Mouse (Mus musculus): ENCODE measurements around the gene Strada. TPM values are rescaled to one million over a fixed set of nuclear protein-coding genes. Genes with fewer than 3 reads are reported as not detected.

Gene Strada
- polyA plus RNA-seq, 1 experiment from 2014 or later: 24.3 TPM

DNA sequence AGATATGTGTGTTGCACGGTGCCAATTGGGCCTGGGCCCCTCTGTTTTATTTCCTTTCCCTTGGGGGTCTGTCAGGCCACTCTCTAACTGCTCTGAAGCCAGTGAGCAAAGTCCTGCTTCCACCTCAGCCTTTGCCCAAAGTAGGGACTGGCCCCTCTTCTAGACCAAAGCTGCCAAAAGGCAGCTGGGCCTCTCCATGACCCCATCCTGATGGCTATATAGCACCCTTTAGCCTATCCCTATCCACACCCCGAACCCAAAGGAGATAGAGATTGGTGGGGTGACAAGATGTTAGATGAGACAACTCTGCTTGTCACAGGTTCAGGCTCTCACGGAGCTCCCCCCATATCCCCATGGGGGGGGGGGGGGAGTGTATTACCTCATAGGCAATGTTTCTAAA is 46.2 kb downstream of the Strada start:
- ATAC-seq (replicated peaks; ENCODE audit: low FRiP score): no peak
- Histone ChIP-seq H3K9me3 (ENCODE audit: control insufficient read depth, low read length) (no peaks in the 10 kb centered on the region), H3K4me1 (replicated peaks; ENCODE audit: control insufficient read depth, insufficient read depth, low read length) (peaks cover 18% of the 10 kb centered on the region), H3K27me3 (replicated peaks; ENCODE audit: control insufficient read depth, insufficient read depth, low read length) (no peaks in the 10 kb centered on the region), H3K4me3 (ENCODE audit: low read depth, low read length) (no peak overlapping the region), H3K4me2 (no peak overlapping the region), H3K36me3 (ENCODE audit: control insufficient read depth, insufficient read depth, low read length) (peaks cover 21% of the 10 kb centered on the region), H3K9ac (ENCODE audit: low read depth, low read length) (no peak overlapping the region), H3K27ac (ENCODE audit: low read depth, low read length) (no peak overlapping the region)
- 59% methylated on average over 3 of the region's 3 CpGs for WGBS
- no peak for DNase-seq (ENCODE audit: low spot score)

DNA sequence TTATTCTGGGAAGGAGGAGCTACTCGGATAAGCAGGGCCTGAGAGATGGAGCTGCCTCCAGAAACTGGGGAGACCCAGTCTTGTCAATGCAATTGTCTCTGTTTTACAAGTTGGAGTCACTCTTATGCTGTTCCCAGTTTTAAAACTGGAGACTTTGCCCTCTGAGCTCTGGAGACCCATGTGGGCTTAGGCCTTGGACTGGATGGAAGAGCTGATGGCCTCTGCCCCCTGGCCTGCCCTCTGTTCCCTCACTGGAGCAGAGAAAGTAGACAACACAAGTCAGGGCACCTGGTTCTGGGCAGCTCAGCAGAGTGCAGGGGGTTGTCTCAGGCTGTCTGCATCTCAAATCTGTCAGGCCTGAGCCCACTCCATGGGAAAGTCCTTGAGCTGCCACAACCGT is 47.2 kb downstream of the Strada start:
- Histone ChIP-seq H3K4me1 (replicated peaks; ENCODE audit: control insufficient read depth, insufficient read depth, low read length) (peaks cover 18% of the 10 kb centered on the region), H3K36me3 (ENCODE audit: control insufficient read depth, insufficient read depth, low read length) (peaks cover 24% of the 10 kb centered on the region), H3K4me3 (ENCODE audit: low read depth, low read length) (no peak overlapping the region), H3K9me3 (ENCODE audit: control insufficient read depth, low read length) (no peaks in the 10 kb centered on the region), H3K27ac (ENCODE audit: low read depth, low read length) (no peak overlapping the region; the same call in 1 of the 2 replicates), H3K27me3 (replicated peaks; ENCODE audit: control insufficient read depth, insufficient read depth, low read length) (no peaks in the 10 kb centered on the region), H3K4me2 (no peak overlapping the region), H3K9ac (ENCODE audit: low read depth, low read length) (no peak overlapping the region)
- 81% methylated on average over 2 of the region's 2 CpGs for WGBS
- 0 out of 2 replicates have a peak, but pooled peaks have one; percentile 14 for ATAC-seq (replicated peaks; ENCODE audit: low FRiP score)
- DNase-seq (ENCODE audit: low spot score): no peak

- Histone ChIP-seq H3K4me1 (replicated peaks; ENCODE audit: control insufficient read depth, insufficient read depth, low read length) (peaks cover 14% of the 10 kb centered on the region), H3K9me3 (ENCODE audit: control insufficient read depth, low read length) (no peaks in the 10 kb centered on the region), H3K27me3 (replicated peaks; ENCODE audit: control insufficient read depth, insufficient read depth, low read length) (no peaks in the 10 kb centered on the region), H3K4me3 (ENCODE audit: low read depth, low read length) (no peak overlapping the region), H3K4me2 (no peak overlapping the region), H3K27ac (ENCODE audit: low read depth, low read length) (no peak overlapping the region), H3K9ac (ENCODE audit: low read depth, low read length) (no peak overlapping the region), H3K36me3 (ENCODE audit: control insufficient read depth, insufficient read depth, low read length) (peaks cover 29% of the 10 kb centered on the region)
- 76% methylated on average over 5 of the region's 5 CpGs for WGBS
- DNase-seq (ENCODE audit: low spot score): no peak
- ATAC-seq (replicated peaks; ENCODE audit: low FRiP score): no peak
Measured at GRCm38 (mm10) chr11:106154091-106154490, 47.9 kb downstream of the Strada start.

DNA sequence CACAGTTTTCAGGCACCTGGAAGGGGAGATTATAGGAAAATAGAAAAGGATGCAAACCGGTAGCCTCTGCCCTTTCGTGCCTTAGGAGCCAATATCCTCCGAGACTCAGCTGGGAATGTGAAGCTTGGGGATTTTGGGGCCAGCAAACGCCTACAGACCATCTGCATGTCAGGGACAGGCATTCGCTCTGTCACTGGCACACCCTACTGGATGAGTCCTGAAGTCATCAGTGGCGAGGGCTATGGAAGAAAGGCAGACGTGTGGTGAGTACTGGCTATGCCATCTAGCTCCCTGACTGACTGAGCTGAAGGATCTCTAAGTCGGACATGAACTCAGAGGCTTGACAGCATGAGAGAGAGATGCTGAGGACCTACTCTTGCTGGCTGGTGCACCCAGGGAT is 49.8 kb downstream of the Strada start:
- H3K27ac ChIP-seq (ENCODE audit: low read depth, low read length): no peak overlapping the region
- H3K9ac ChIP-seq (ENCODE audit: low read depth, low read length): no peak overlapping the region
- H3K27me3 ChIP-seq (replicated peaks; ENCODE audit: control insufficient read depth, insufficient read depth, low read length): no peaks in the 10 kb centered on the region
- H3K36me3 ChIP-seq (ENCODE audit: control insufficient read depth, insufficient read depth, low read length): peaks cover 25% of the 10 kb centered on the region
- WGBS: 81% methylated on average over 8 of the region's 8 CpGs
- no peak overlapping the region for H3K4me2 ChIP-seq
- ATAC-seq (replicated peaks; ENCODE audit: low FRiP score): no peak
- peaks cover 2% of the 10 kb centered on the region; the same call in 1 of the 2 replicates for H3K4me1 ChIP-seq (replicated peaks; ENCODE audit: control insufficient read depth, insufficient read depth, low read length)
- H3K9me3 ChIP-seq (ENCODE audit: control insufficient read depth, low read length): no peaks in the 10 kb centered on the region
- DNase-seq (ENCODE audit: low spot score): no peak
- no peak overlapping the region for H3K4me3 ChIP-seq (ENCODE audit: low read depth, low read length)

DNA sequence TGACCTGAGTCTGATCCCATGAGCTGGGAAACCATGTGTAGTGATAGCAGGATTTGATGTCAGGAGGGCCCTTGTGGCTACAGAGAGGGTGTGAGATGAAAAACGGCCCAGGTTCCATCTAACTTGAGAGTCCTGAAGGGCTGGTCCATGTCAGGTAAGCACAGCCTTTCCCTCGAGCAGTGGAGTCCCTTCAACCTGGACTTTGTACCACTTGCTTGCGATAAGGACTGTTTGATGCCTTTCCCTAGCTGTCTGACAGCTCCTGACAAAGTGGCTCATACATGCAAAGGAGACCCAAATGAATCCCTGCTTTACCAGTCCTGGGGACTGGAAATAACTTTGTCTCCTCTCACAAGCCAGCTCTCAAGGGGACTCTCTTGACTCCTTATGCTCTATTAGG is 50.7 kb downstream of the Strada start:
- ATAC-seq (replicated peaks; ENCODE audit: low FRiP score) (no peak), DNase-seq (ENCODE audit: low spot score) (no peak)
- no peaks in the 10 kb centered on the region for H3K27me3 ChIP-seq (replicated peaks; ENCODE audit: control insufficient read depth, insufficient read depth, low read length)
- H3K36me3 ChIP-seq (ENCODE audit: control insufficient read depth, insufficient read depth, low read length): peaks cover 22% of the 10 kb centered on the region
- H3K4me2 ChIP-seq: no peak overlapping the region
- no peak overlapping the region for H3K4me3 ChIP-seq (ENCODE audit: low read depth, low read length)
- H3K9me3 ChIP-seq (ENCODE audit: control insufficient read depth, low read length): no peaks in the 10 kb centered on the region
- no peak overlapping the region for H3K27ac ChIP-seq (ENCODE audit: low read depth, low read length)
- no peak overlapping the region for H3K9ac ChIP-seq (ENCODE audit: low read depth, low read length)
- peaks cover 2% of the 10 kb centered on the region; the same call in 1 of the 2 replicates for H3K4me1 ChIP-seq (replicated peaks; ENCODE audit: control insufficient read depth, insufficient read depth, low read length)
- 79% methylated on average over 3 of the region's 3 CpGs for WGBS

DNA sequence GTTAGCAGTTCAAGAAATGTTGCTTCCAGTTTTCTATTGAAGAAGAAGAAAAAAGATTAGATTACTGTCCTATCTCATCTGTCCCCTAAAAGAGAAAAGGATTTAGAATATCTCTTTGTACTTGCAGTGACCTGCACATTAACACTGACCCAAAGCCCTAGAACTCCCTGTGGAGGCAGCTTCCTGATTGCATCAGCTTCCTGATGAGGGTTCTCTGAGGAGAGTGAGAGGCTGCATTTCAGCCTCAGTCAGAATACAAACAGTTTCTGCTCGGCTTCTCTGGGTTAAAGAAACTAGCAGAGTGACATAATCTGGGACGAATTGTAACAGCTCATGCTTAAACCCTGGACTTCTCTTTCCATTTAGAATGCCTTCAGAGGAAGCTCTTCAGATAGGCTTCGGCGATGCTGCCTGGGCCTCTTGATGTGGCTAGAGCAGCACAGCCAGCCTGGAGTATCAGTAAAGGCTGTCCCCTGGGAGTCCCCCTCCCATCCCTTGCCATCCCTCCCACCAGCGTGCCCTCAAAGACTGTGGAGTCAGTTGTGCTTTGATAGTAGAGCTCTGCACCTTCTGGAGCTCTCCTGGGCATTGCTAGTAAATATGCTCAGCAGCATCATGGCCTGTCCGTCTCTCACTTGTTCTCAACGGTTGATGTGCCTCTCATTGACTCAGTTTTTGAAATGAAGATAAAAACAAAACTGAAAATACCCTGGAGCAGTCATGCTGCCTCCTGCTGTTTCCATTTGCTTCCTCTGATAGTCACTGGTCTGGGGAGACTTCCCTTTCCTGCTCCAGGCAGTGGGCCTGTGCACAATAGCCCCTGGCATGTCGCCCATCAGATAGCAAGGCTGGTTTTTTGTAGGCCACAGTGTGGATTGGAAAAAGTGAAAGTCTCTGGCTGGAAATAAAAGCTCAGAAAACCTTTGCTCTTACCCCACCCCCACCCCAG is 67.1 kb downstream of the Strada start:
- WGBS: 20% methylated on average over 8 of the region's 8 CpGs
- DNase-seq (ENCODE audit: low spot score) (peak; percentile 54), ATAC-seq (replicated peaks; ENCODE audit: low FRiP score) (peak; percentile 57)
- H3K4me3 ChIP-seq (ENCODE audit: low read depth, low read length): no peak overlapping the region
- H3K27me3 ChIP-seq (replicated peaks; ENCODE audit: control insufficient read depth, insufficient read depth, low read length): no peaks in the 10 kb centered on the region
- peaks cover 14% of the 10 kb centered on the region for H3K4me1 ChIP-seq (replicated peaks; ENCODE audit: control insufficient read depth, insufficient read depth, low read length)
- H3K9ac ChIP-seq (ENCODE audit: low read depth, low read length): peak overlapping the region; percentile 59
- no peaks in the 10 kb centered on the region for H3K9me3 ChIP-seq (ENCODE audit: control insufficient read depth, low read length)
- H3K4me2 ChIP-seq: peak overlapping the region; percentile 49
- peak overlapping the region; percentile 96 for H3K27ac ChIP-seq (ENCODE audit: low read depth, low read length)
- H3K36me3 ChIP-seq (ENCODE audit: control insufficient read depth, insufficient read depth, low read length): peaks cover 2% of the 10 kb centered on the region; the same call in 1 of the 2 replicates

GRCm38 (mm10) chr11:106132516-106132915 is 69.5 kb downstream of the Strada start:
- H3K36me3 ChIP-seq (ENCODE audit: control insufficient read depth, insufficient read depth, low read length): peaks cover 2% of the 10 kb centered on the region; the same call in 1 of the 2 replicates
- no peak for DNase-seq (ENCODE audit: low spot score)

GRCm38 (mm10) chr11:106129477-106129876 is 72.5 kb downstream of the Strada start:
- 46% methylated on average over 1 of the region's 1 CpGs for WGBS
- Histone ChIP-seq H3K4me1 (replicated peaks; ENCODE audit: control insufficient read depth, insufficient read depth, low read length) (peaks cover 12% of the 10 kb centered on the region), H3K27ac (ENCODE audit: low read depth, low read length) (no peak overlapping the region), H3K27me3 (replicated peaks; ENCODE audit: control insufficient read depth, insufficient read depth, low read length) (no peaks in the 10 kb centered on the region), H3K36me3 (ENCODE audit: control insufficient read depth, insufficient read depth, low read length) (no peaks in the 10 kb centered on the region), H3K4me3 (ENCODE audit: low read depth, low read length) (no peak overlapping the region), H3K9ac (ENCODE audit: low read depth, low read length) (no peak overlapping the region), H3K9me3 (ENCODE audit: control insufficient read depth, low read length) (no peaks in the 10 kb centered on the region), H3K4me2 (no peak overlapping the region)
- peak; percentile 53 for ATAC-seq (replicated peaks; ENCODE audit: low FRiP score)
- no peak for DNase-seq (ENCODE audit: low spot score)

More at GRCm38 (mm10) chr11:106132516-106132915, 69.5 kb downstream of the Strada start:
- Histone ChIP-seq H3K4me1 (replicated peaks; ENCODE audit: control insufficient read depth, insufficient read depth, low read length) (peaks cover 21% of the 10 kb centered on the region), H3K9me3 (ENCODE audit: control insufficient read depth, low read length) (no peaks in the 10 kb centered on the region), H3K27ac (ENCODE audit: low read depth, low read length) (no peak overlapping the region), H3K9ac (ENCODE audit: low read depth, low read length) (no peak overlapping the region), H3K27me3 (replicated peaks; ENCODE audit: control insufficient read depth, insufficient read depth, low read length) (no peaks in the 10 kb centered on the region), H3K4me2 (no peak overlapping the region), H3K4me3 (ENCODE audit: low read depth, low read length) (no peak overlapping the region)
- no peak for ATAC-seq (replicated peaks; ENCODE audit: low FRiP score)
- WGBS: 89% methylated on average over 5 of the region's 5 CpGs

Measured in liver, embryonic 11.5 days (tissue).